Mouse (Mus musculus) limb, embryonic 12.5 days (tissue): Measurements from ENCODE around the gene Zcchc24. TPM values are rescaled to one million over a fixed set of nuclear protein-coding genes. Genes with fewer than 3 reads are reported as not detected.

Source experiments
- ATAC-seq: fragments of 200-750 bp; cut with Nextera tagmentation; 2 replicates; pipeline ENCODE4 v1.8.0; 2017; ENCODE audit warnings: low read depth, moderate TSS enrichment; ENCODE audit not compliant: insufficient number of reproducible peaks, insufficient read depth, low FRiP score, low TSS enrichment
- H3K27ac ChIP-seq: fragments of 300-500 bp; sonication (generic); 2 replicates; pipeline ENCODE4 v1.5.1; 2016; ENCODE audit warnings: mild to moderate bottlenecking, moderate library complexity
- H3K27me3 ChIP-seq: fragments of 300-500 bp; sonication (generic); 2 replicates; pipeline ENCODE4 v1.6.1; 2016; ENCODE audit warnings: mild to moderate bottlenecking, moderate library complexity
- H3K36me3 ChIP-seq: fragments of 300-500 bp; sonication (generic); 2 replicates; pipeline ENCODE4 v1.6.1; 2016; ENCODE audit warnings: mild to moderate bottlenecking, moderate library complexity
- H3K4me1 ChIP-seq: fragments of 300-500 bp; sonication (generic); replicated peaks from 2 replicates; pipeline ENCODE4 v1.6.1; 2016
- H3K4me2 ChIP-seq: fragments of 300-500 bp; sonication (generic); 2 replicates; pipeline ENCODE4 v1.6.1; 2016; ENCODE audit warnings: mild to moderate bottlenecking, moderate library complexity
- H3K4me3 ChIP-seq: fragments of 300-500 bp; sonication (generic); replicated peaks from 2 replicates; pipeline ENCODE4 v1.5.1; 2016; ENCODE audit warnings: mild to moderate bottlenecking
- H3K9ac ChIP-seq: fragments of 300-500 bp; sonication (generic); replicated peaks from 2 replicates; pipeline ENCODE4 v1.6.1; 2016; ENCODE audit warnings: mild to moderate bottlenecking, moderate library complexity
- H3K9me3 ChIP-seq: fragments of 300-500 bp; sonication (generic); 2 replicates; pipeline ENCODE4 v1.6.1; 2016; ENCODE audit warnings: mild to moderate bottlenecking, moderate library complexity
- WGBS: fragments of 180-500 bp; shearing (Covaris S2); methylation state at CpG from one replicate; pipeline ENCODE4 v1.1.7; 2016; 5-methylcytosine and 5-hydroxymethylcytosine counted together
- polyA plus RNA-seq: library from polyadenylated mRNA; unstranded; fragments of >200 nt; fragmentation: Nextera tagmentation; extraction: Ambion mirVana; gene quantifications from 2 replicates; pipeline ENCODE4 v1.2.1, GENCODE M21; 2016

Gene Zcchc24
- polyA plus RNA-seq, 1 experiment from 2014 or later = 28.6 TPM

DNA sequence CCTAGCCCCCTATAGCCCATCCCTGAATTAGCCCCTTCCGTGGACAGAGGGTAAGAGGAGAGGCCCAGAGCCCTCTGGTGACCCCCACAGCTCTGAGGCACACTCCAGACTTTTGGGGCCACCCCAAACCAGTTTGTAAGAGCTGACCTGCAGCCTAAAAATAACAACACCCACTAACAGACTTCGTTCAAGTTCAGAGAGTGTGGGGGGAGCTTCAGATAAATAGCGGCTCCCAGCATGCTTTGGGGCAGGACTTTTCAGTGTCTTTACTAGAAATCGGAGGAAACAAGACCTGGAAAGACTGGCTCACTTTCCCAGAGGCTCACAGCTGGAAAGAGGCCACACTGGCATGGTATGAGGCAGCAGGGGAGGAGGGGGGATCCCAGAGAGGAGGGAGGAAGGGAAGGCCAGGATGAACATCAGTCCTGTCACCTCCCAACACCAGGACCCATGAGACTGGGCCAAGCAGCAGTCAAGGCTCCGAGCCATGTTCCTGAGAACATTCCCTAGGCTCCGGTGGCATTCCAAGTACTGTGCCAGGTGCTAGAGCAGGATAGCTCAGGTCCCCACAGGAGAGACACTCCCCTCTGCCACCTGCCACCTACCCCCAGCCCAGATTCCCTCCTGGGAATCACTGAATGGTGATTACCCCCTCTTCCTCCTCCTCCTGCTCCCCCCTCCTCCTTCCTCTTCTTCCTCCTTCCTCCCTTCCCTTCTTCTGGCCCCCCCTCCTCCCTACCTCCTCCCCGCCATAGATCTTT lies 20.7 kb downstream of the Zcchc24 start:
- no peaks in the 10 kb centered on the region for H3K9me3 ChIP-seq
- WGBS = 70% methylated on average over 7 of the region's 7 CpGs
- H3K9ac ChIP-seq = 0 out of 2 replicates have a peak overlapping the region, but pooled peaks have one; percentile 8
- ATAC-seq = no peak
- H3K27ac ChIP-seq = peak overlapping the region; percentile 90
- H3K4me3 ChIP-seq = no peak overlapping the region
- no peak overlapping the region for H3K4me2 ChIP-seq
- H3K4me1 ChIP-seq = peaks cover 46% of the 10 kb centered on the region
- H3K36me3 ChIP-seq = peaks cover 63% of the 10 kb centered on the region
- no peaks in the 10 kb centered on the region for H3K27me3 ChIP-seq

DNA sequence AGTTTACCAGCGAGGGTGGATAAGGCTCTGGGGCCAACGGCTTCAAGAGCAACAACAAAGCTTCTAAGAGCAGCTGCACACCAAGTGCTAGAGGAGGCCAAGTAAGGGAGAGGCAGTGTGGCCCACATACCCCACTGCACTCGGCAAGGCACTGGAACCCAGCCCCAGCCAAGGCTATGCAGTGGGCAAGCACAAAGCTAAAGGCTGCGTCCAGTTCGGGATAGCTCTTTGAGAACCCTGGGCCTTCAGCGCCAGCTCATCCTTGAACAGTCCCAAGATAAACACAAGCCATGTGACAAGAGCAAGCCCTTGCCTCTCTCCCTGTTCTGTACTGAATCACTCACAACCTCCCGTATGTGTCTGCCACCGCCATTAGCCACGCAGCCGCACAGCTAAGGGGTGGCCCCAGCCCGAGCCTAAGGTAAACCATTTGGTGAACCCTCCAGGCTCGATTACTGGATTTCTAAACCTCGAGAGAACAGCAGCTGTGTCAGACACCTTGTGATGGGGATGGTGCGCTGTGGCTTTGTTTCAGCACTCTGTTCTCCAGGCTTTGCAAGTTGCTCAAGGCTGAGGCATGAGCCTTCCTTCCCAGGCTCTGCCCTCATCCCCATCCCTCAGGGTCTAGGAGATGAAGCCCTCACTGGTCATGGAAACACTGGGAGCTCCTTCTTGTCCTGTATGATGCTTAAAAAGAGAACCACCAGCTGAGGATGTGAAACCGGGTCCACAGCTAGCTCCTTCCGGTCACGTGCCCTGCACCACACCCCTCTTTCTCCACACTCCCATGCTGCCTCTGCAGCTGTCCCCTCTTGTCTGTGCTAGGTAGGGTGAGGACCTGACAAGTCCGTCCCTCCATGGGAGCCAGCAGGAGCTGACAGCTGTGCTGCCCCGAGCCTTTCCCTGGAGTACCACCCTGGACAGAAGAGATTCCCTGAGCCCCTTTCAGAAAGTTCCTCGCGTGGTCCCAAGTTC lies 21.6 kb downstream of the Zcchc24 start:
- Histone ChIP-seq H3K4me1 (peaks cover 46% of the 10 kb centered on the region), H3K27me3 (no peaks in the 10 kb centered on the region), H3K9me3 (no peaks in the 10 kb centered on the region), H3K27ac (peak overlapping the region; percentile 90; the same call in 1 of the 2 replicates), H3K4me2 (no peak overlapping the region), H3K36me3 (peaks cover 64% of the 10 kb centered on the region), H3K9ac (0 out of 2 replicates have a peak overlapping the region, but pooled peaks have one; percentile 8), H3K4me3 (no peak overlapping the region)
- 76% methylated on average over 21 of the region's 21 CpGs for WGBS
- no peak for ATAC-seq

DNA sequence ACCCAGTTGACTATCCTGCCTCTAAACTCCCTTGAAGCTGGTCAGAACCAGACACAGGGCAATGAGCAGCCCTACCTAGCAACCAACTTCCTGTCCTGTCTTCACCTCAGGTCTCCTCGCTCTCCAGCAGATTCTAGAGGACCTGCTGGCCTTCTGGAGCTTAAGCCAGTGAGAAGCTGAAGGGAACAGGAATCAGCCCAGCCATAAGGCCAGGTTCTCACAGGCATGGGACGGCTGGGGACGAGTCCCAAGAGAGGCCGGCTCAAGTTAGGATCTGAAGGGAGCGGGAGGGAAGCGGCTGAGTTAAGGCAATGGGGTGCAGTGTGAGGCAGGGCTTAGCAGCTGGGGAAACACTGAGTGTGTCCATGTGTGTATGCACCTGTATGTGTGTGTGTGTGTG lies 22.5 kb downstream of the Zcchc24 start:
- no peaks in the 10 kb centered on the region for H3K9me3 ChIP-seq
- H3K9ac ChIP-seq = no peak overlapping the region
- no peak overlapping the region for H3K4me2 ChIP-seq
- no peak overlapping the region for H3K4me3 ChIP-seq
- peaks cover 46% of the 10 kb centered on the region for H3K4me1 ChIP-seq
- H3K27me3 ChIP-seq = no peaks in the 10 kb centered on the region
- H3K27ac ChIP-seq = no peak overlapping the region
- H3K36me3 ChIP-seq = peaks cover 57% of the 10 kb centered on the region
- no peak for ATAC-seq
- WGBS = 87% methylated on average over 6 of the region's 6 CpGs

DNA sequence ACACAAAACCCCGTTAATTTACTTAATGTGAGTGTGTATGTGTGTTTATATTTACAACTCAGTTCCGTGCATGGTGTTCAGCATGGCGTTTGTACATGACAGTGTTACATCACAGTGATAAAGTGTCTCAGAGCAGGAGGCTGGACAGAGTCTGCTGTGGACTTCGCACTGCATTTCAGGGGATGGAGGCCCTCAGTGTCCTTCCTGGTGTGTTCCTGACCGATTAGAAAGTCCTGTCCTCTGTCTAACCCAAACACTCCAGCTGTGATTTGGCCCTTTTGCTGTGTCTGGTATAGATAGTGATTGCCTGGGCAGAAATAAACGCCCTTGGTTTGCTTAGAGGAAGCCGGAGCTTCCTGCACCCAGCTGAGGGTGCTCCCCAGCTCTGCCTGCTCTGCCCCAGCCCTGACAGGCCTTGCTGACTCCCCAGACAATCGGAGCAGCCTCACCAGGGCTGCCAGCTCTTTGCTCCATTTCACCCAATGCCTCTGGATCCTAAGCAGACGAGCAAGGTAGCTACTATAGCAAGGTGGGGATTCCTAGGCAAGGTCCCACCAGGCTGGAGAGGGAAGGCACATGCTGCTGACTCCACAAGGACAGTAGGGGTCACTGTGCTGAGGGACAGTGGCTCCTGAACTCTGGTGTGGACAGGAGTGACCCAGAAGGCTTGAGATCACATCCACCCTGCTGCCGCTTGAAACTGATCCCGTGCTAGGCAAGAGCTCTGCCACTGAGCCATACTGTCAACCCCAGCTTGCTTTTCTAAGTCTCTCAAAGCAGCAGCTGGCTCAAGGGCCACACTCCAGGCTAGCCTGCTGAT lies 23.3 kb downstream of the Zcchc24 start:
- Histone ChIP-seq H3K4me2 (no peak overlapping the region), H3K27ac (no peak overlapping the region), H3K27me3 (no peaks in the 10 kb centered on the region), H3K36me3 (peaks cover 55% of the 10 kb centered on the region), H3K9ac (no peak overlapping the region), H3K4me1 (peaks cover 45% of the 10 kb centered on the region), H3K4me3 (no peak overlapping the region), H3K9me3 (no peaks in the 10 kb centered on the region)
- WGBS = 70% methylated on average over 11 of the region's 11 CpGs
- no peak for ATAC-seq

DNA sequence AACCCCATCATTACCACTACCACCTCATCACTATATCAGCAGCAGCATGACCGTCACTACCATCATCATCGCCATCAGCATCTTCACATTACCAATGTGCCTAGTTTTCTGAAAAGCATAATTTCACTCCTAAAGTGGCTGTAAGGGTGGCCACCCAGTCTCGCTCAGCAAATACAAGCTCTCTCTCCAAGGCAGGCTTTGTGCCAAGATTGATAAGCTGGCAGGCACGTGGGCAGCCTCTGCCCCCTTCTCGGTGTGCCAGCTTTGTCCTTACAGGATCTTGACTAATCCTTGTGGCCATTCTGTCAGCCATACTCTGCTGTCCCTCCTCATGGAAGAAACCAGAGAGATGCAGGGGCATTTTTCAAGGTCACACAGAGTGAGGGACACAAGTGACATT lies 25.9 kb downstream of the Zcchc24 start:
- Histone ChIP-seq H3K27ac (no peak overlapping the region), H3K36me3 (peaks cover 54% of the 10 kb centered on the region)

DNA sequence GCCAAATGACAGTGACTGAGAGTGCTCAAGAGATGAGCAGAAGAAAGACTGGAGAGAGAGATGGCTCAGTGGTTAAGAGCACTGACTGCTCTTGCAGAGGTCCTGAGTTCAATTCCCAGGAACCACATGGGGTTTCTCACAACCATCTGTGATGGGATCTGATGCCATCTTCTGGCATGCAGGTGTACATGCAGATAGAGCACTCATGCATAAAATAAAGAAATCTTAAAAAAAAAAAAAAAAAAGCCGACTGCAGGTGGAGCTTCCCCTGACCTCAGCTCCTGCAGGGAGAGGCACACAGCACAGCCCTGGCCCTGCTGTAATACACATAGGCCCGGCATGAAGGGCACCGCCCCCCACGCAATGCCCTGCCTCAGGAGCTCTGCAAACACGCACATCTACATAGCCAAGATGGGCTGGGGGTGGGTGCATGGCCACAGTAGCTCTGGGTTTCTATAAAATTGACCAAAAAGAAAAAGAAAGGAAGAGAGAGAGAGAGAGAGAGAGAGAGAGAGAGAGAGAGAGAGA lies 26.9 kb downstream of the Zcchc24 start:
- H3K27me3 ChIP-seq = no peaks in the 10 kb centered on the region
- H3K9me3 ChIP-seq = no peaks in the 10 kb centered on the region
- no peak overlapping the region for H3K4me3 ChIP-seq
- peaks cover 43% of the 10 kb centered on the region for H3K4me1 ChIP-seq
- no peak overlapping the region for H3K27ac ChIP-seq
- ATAC-seq = no peak
- 61% methylated on average over 5 of the region's 5 CpGs for WGBS
- H3K4me2 ChIP-seq = no peak overlapping the region
- H3K36me3 ChIP-seq = peaks cover 51% of the 10 kb centered on the region
- H3K9ac ChIP-seq = no peak overlapping the region

More for the DNA sequence above, 25.9 kb downstream of the Zcchc24 start:
- WGBS = 98% methylated on average over 5 of the region's 5 CpGs
- Histone ChIP-seq H3K4me1 (peaks cover 43% of the 10 kb centered on the region), H3K4me3 (no peak overlapping the region), H3K9me3 (no peaks in the 10 kb centered on the region), H3K9ac (no peak overlapping the region), H3K27me3 (no peaks in the 10 kb centered on the region), H3K4me2 (no peak overlapping the region)
- ATAC-seq = no peak

- WGBS = 71% methylated on average over 3 of the region's 3 CpGs
These were observed 27.6 kb downstream of the Zcchc24 start for GRCm38 (mm10) chr14:25741211-25741610.

GRCm38 (mm10) chr14:25739957-25740565 lies 28.8 kb downstream of the Zcchc24 start:
- H3K4me3 ChIP-seq = no peak overlapping the region
- no peak overlapping the region; the same call in 1 of the 2 replicates for H3K9ac ChIP-seq
- 58% methylated on average over 4 of the region's 4 CpGs for WGBS
- H3K4me2 ChIP-seq = no peak overlapping the region
- no peaks in the 10 kb centered on the region for H3K27me3 ChIP-seq
- no peak overlapping the region for H3K27ac ChIP-seq
- H3K4me1 ChIP-seq = peaks cover 60% of the 10 kb centered on the region
- no peak for ATAC-seq
- no peaks in the 10 kb centered on the region for H3K9me3 ChIP-seq
- peaks cover 37% of the 10 kb centered on the region for H3K36me3 ChIP-seq

More at GRCm38 (mm10) chr14:25741211-25741610, 27.6 kb downstream of the Zcchc24 start:
- Histone ChIP-seq H3K4me3 (no peak overlapping the region), H3K36me3 (peaks cover 46% of the 10 kb centered on the region), H3K9me3 (no peaks in the 10 kb centered on the region), H3K4me1 (peaks cover 48% of the 10 kb centered on the region), H3K27ac (0 out of 2 replicates have a peak overlapping the region, but pooled peaks have one; percentile 0), H3K9ac (no peak overlapping the region), H3K27me3 (no peaks in the 10 kb centered on the region), H3K4me2 (no peak overlapping the region)
- no peak for ATAC-seq

- Histone ChIP-seq H3K27me3 (no peaks in the 10 kb centered on the region), H3K36me3 (peaks cover 24% of the 10 kb centered on the region), H3K4me3 (no peak overlapping the region), H3K4me2 (peak overlapping the region; percentile 36), H3K9ac (peak overlapping the region; percentile 27; the same call in 1 of the 2 replicates), H3K9me3 (no peaks in the 10 kb centered on the region), H3K27ac (peak overlapping the region; percentile 93), H3K4me1 (peaks cover 70% of the 10 kb centered on the region)
- 18% methylated on average over 14 of the region's 14 CpGs for WGBS
- ATAC-seq = peak; percentile 71
These were observed 30.2 kb downstream of the Zcchc24 start for GRCm38 (mm10) chr14:25738591-25739001.

DNA sequence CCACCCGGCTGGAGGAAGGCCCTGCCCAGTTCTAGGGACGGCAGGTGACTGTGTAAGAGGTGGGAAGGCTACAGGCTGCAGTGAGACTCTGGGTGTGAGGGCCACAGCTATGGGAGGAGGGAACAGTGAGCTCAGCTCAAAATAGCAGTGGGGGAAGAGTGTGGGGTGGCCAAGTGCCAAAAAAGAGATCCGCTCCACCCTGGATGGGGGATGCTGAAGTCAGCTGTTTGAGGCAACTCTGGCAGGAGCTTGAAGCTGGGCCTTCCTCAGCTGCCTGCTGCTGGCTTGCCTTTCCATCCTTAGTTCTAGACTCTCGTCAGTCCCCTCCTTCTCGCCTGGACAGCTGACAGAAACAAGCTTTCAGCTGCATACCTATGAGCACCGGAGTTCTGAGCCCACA lies 32.2 kb downstream of the Zcchc24 start:
- H3K4me2 ChIP-seq = no peak overlapping the region
- H3K9me3 ChIP-seq = no peaks in the 10 kb centered on the region
- no peaks in the 10 kb centered on the region for H3K27me3 ChIP-seq
- peak overlapping the region; percentile 70 for H3K27ac ChIP-seq
- H3K36me3 ChIP-seq = peaks cover 14% of the 10 kb centered on the region; the same call in 1 of the 2 replicates
- ATAC-seq = 0 out of 2 replicates have a peak, but pooled peaks have one; percentile 17
- peaks cover 70% of the 10 kb centered on the region for H3K4me1 ChIP-seq
- WGBS = 64% methylated on average over 6 of the region's 6 CpGs
- no peak overlapping the region for H3K9ac ChIP-seq
- no peak overlapping the region for H3K4me3 ChIP-seq
